Mouse (Mus musculus) mouse trophoblast stem cell (cell line): ENCODE data around the gene Gm10401.
"Not testable (repeated sequence)": the region's sequence is repeated elsewhere in the genome, so short reads cannot be mapped to it uniquely, and the experiment has no call there.

Experiments used
- in situ Hi-C, 2 experiments: fragments of 300-500 bp; cut with MseI, MboI; formaldehyde crosslinking; loops; 2 replicates in 1 of 2; 3 replicates in 1 of 2; pipeline ENCODE4 v1.15.1; 2025

Gene Gm10401

GRCm38 (mm10) chr5:115120978-115121377 lies 22.9 kb upstream of the Gm10401 start:
- in situ Hi-C loops = no loop called here

DNA sequence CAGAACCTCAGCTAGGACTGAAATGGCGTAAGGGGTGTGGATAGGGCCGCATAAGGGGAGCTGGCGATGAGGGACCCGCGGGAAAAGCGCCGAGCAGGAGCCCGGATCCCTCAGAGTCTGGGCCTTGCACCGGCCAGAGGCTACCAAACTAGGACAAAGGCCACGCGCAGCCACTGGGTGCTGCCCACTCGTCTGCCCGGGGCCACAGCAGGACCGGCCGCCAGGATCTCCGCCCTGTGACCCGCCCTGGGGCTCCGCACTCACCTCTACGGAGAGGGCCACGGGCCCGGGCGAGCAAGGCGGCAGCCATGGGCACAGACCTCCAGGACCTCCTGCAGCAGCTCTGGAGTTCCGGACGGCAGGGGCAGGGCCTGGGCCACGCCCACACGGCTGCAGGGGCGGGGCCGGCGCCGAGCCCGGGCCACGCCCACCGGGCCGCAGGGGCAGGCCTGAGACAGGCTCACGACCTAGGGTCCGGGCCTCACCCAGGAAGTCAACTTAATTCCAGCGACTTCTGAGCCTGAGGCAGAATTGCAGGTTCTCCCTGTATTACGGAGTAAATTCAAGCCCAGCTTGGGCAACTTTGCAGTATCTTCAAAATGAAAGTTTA lies 21.0 kb upstream of the Gm10401 start, which contains the start of gene Acads:
TSS of gene Acads (minus strand) at position 386 of the 610 bp plus-strand sequence.
- in situ Hi-C loops = no loop called here

- in situ Hi-C loops = no loop called here
Measured at GRCm38 (mm10) chr5:115117467-115117866, 19.4 kb upstream of the Gm10401 start.

- in situ Hi-C loops = no loop called here
Measured at GRCm38 (mm10) chr5:115116426-115116825, 18.3 kb upstream of the Gm10401 start.

- in situ Hi-C loops = no loop called here
Measured at GRCm38 (mm10) chr5:115114501-115114900, 16.4 kb upstream of the Gm10401 start.

- in situ Hi-C loops = no loop called here
Measured at GRCm38 (mm10) chr5:115113244-115113643, 15.1 kb upstream of the Gm10401 start.

GRCm38 (mm10) chr5:115111156-115111555 lies 13.1 kb upstream of the Gm10401 start:
- in situ Hi-C loops = no loop called here

DNA sequence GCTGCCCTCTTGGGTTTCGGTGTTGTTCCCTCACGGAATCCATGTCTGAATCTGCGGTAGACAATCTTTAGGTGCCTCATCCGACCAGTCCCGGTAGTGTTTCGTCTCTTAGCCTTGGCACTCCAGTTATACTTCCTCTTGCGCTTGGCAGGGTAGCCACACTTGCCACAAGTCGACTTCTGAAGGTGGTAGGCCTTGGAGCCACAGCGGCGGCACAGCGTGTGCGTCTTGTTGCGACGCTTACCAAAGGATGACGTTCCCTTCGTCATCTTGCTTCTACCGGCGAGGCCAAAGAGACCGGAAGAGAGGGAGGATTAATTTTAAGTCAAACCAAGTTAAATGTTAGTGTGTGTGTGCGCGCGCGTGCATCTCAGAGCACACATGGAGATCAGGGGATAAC lies 5.2 kb upstream of the Gm10401 start:
- in situ Hi-C loops = not testable (repeated sequence)

GRCm38 (mm10) chr5:115102231-115102630 lies 4.1 kb upstream of the Gm10401 start:
- in situ Hi-C loops = no loop called here

DNA sequence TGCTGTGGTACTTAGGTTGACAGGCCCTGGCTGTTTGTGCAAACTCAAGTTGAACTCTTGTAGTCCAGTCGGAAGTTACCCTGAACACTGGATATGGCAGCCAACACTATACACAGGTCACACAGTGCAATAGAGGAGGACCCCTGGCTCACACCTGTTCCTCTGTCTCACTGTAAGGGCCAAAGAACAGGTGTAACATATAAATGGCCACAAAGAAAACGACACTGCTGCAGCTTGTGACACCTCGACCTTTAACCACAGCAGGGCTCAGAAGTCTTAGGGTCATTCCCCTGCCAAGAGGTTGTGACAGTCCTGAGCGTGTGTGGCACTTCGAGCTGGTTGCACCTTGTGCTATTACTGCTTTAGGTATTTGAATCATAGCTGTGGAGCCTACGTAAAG lies 2.4 kb upstream of the Gm10401 start:
- in situ Hi-C loops = no loop called here

DNA sequence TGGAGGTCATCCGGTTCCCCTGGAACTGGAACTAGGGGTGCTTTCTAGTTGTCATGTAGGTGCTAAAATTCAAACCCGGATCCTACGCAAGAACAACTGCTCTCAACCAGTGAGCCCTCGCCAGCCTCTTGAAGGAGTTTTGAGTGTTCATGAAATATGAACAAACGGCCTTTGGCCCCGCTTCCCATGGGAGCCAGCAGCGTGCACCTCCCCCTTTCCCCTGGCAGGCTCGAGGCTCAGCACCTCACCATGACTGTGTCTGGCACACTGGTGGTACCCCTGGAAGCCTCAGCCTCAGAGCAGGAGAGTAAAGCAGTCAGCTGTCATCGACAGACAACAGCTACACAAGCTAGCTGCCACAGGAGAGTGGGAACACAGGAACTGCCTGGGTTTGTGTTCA lies 1.9 kb upstream of the Gm10401 start:
- in situ Hi-C loops = no loop called here

- in situ Hi-C loops = no loop called here
Measured at GRCm38 (mm10) chr5:115099530-115099929, 1.4 kb upstream of the Gm10401 start.

GRCm38 (mm10) chr5:115091776-115092175 lies 6.3 kb downstream of the Gm10401 start:
- in situ Hi-C loops = no loop called here

DNA sequence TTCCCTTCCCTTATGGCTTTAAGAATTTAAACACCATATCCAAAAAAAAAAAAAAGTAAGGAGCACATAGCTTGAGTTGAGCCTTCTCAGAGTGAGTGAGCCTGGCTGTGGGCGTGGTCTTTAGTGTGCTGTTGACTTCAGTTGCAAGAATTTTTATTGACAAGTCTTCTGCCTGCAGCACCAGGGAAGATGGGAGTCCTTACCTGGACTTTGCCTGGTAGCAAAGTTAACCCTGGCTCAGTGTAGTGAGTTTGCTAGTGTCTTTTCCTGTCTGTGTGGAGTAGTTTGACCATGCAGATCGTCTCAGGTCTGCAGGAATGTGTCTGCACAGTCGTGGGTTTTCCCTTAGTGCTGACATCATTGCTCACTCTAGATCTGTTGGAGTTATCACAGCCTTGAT lies 7.1 kb downstream of the Gm10401 start:
- in situ Hi-C loops = no loop called here

GRCm38 (mm10) chr5:115089592-115090268 lies 8.4 kb downstream of the Gm10401 start:
- in situ Hi-C loops = no loop called here

GRCm38 (mm10) chr5:115085675-115086074 lies 12.4 kb downstream of the Gm10401 start:
- in situ Hi-C loops = no loop called here

- in situ Hi-C loops = no loop called here
Measured at GRCm38 (mm10) chr5:115083492-115083891, 14.6 kb downstream of the Gm10401 start.

DNA sequence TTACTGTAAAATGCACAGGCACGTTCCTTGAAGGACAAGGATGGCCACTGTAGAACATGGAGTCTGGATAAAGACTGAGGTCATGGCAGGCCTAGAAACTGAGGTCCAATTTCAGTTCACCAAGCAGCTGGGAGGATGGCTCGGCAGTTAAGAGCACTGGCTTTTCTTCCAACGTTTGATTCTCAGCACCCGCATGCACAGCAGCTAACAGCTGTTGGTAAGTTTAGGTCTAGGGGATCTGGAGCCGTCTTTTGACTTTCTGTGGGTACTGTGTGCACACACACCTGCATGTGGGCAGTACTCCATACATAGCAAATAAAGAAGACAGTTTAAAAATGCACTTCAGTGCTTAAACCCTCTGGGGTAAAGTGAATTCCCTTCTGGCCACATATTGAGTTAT lies 16.5 kb downstream of the Gm10401 start:
- in situ Hi-C loops = no loop called here

- in situ Hi-C loops = loop anchor here (10.0 kb wide), 2 partner anchors 92 to 102 kb away; partner anchors contain the start of gene Hnf1a (in 1 of the 2)
Measured at GRCm38 (mm10) chr5:115076144-115076901, 21.8 kb downstream of the Gm10401 start.

DNA sequence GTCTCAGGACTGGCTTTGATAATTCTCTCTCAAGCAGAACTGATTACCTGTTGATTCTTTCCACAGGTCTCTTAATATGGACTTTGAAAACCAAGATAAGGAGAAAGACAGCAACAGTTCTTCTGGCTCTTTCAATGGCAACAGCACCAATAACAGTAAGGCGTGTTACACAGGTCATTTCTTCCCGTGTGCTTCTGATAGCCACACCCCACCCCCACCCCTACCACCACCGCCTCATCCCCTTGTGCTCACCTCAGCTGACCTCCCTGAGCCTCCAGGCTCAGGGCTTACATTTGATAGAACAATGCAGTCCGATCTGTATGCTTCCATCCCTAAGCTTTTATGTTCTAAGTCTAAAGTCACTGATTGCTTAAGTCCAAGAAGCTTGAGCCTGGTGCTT lies 23.3 kb downstream of the Gm10401 start:
- in situ Hi-C loops = loop anchor here (10.0 kb wide), 2 partner anchors 90 to 100 kb away; partner anchors contain the start of gene Hnf1a (in 1 of the 2)

DNA sequence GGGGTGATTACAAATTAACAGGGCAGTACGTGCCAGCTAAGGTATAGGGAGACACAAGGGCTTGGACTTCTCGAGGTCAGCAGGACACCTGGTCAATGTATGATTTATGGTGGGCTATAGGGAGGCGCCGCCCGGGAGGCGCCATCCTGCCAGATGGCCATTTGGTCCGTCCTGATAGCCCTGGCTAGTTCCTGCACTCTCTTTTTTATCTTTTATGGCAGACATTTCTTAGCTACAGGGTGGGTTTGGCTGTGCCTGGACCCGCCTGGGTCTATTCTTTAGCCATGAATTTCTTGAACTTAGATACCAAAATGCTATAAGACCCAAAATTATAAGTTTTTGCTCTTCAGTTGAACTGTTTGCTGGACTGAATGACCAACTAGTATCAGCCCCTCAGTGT lies 24.8 kb downstream of the Gm10401 start:
- in situ Hi-C loops = loop anchor here (10.0 kb wide), 2 partner anchors 89 to 99 kb away; partner anchors contain the start of gene Hnf1a (in 1 of the 2)

DNA sequence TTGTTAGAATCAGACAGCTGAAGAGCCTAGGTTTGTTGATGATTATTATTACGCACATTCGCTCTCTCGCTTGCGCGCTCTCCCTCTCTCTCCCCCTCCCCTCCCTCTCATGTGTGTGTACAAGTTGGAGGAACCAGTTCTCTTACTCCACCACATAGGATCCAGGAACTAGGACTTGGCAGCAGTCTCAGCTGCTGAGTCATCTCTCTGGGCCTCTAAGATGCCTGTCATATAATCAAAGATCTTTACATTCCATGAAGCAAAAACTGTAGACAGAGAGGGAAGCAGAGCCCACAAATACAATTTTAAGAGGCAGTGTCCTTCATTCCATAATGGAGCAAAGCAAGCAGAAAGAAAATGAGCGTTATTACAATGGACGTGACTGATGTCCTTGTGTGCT lies 26.0 kb downstream of the Gm10401 start:
- in situ Hi-C loops = loop anchor here (10.0 kb wide), 2 partner anchors 87 to 97 kb away; partner anchors contain the start of gene Hnf1a (in 1 of the 2)
